Mouse (Mus musculus) ES-E14 (cell line): ENCODE data around the gene Arf4. TPM values are rescaled to one million over a fixed set of nuclear protein-coding genes. Genes with fewer than 3 reads are reported as not detected.

ENCODE experiments used
- DNase-seq: peaks from one replicate; pipeline ENCODE4 v3.0.0-alpha.2; 2013; ENCODE audit warnings: low read depth, low spot score
- H3K27ac ChIP-seq: 2 replicates; pipeline ENCODE4 v1.5.1; 2012; ENCODE audit warnings: low read depth, mild to moderate bottlenecking, low read length, moderate library complexity, mixed read lengths; ENCODE audit not compliant: poor library complexity, insufficient read depth, severe bottlenecking
- H3K36me3 ChIP-seq: 2 replicates; pipeline ENCODE4 v1.6.1; 2012; ENCODE audit warnings: mild to moderate bottlenecking, low read length, moderate library complexity, mixed read lengths; ENCODE audit not compliant: control insufficient read depth, poor library complexity, insufficient read depth, severe bottlenecking
- H3K4me1 ChIP-seq, 2 experiments: fragments of 150-350 bp in 1 of 2; sonication (generic) in 1 of 2; 2 replicates each; pipeline ENCODE4 v1.6.1; 2012; ENCODE audit warnings: low read length in 2 of 2, mild to moderate bottlenecking in 1 of 2, mixed read lengths in 1 of 2; ENCODE audit not compliant: control insufficient read depth in 2 of 2, insufficient read depth in 2 of 2, poor library complexity in 1 of 2
- H3K4me3 ChIP-seq, 2 experiments: fragments of 150-350 bp in 1 of 2; sonication (generic) in 1 of 2; 2 replicates each; pipeline ENCODE4 v1.5.1; 2012; ENCODE audit warnings: low read length in 2 of 2, low read depth in 1 of 2, mild to moderate bottlenecking in 1 of 2, mixed read lengths in 1 of 2; ENCODE audit not compliant: insufficient read depth in 1 of 2, poor library complexity in 1 of 2, severe bottlenecking in 1 of 2
- H3K9ac ChIP-seq: 2 replicates; pipeline ENCODE4 v1.6.1; 2012; ENCODE audit warnings: low read depth, mild to moderate bottlenecking, low read length, mixed read lengths; ENCODE audit not compliant: poor library complexity, insufficient read depth, severe bottlenecking
- H3K9me3 ChIP-seq: fragments of 150-350 bp; sonication (generic); 2 replicates; pipeline ENCODE4 v1.6.1; 2012; ENCODE audit warnings: low read depth, mild to moderate bottlenecking, low read length; ENCODE audit not compliant: control insufficient read depth, insufficient read depth
- CHD2 ChIP-seq: IDR thresholded peaks from 2 replicates; pipeline ENCODE4 v1.6.1; 2014; ENCODE audit warnings: mild to moderate bottlenecking, low read depth, low read length, inconsistent platforms
- HCFC1 ChIP-seq: IDR thresholded peaks from 2 replicates; pipeline ENCODE4 v1.6.1; 2012; ENCODE audit warnings: low read length, inconsistent platforms, borderline replicate concordance; ENCODE audit not compliant: insufficient read depth
- MAFK ChIP-seq: IDR thresholded peaks from 2 replicates; pipeline ENCODE4 v1.6.1; 2014; ENCODE audit warnings: mild to moderate bottlenecking, low read depth, low read length, inconsistent platforms; ENCODE audit not compliant: insufficient read depth
- ZC3H11A ChIP-seq: IDR thresholded peaks from 2 replicates; pipeline ENCODE4 v1.6.1; 2012; ENCODE audit warnings: low read depth, mild to moderate bottlenecking, inconsistent platforms, low read length, borderline replicate concordance
- ZNF384 ChIP-seq: IDR thresholded peaks from 2 replicates; pipeline ENCODE4 v1.6.1; 2012; ENCODE audit warnings: low read depth, low read length, inconsistent platforms
- in situ Hi-C, 2 experiments: fragments of 600-800 bp; cut with MboI; formaldehyde crosslinking; loops; one replicate each; pipeline ENCODE4 v1.15.1; 2025; ENCODE audit warnings: low sequenced_read_pairs in 2 of 2, inconsistent platforms in 1 of 2; ENCODE audit not compliant: unreplicated experiment in 2 of 2
- total RNA-seq: library from RNA; depleted of rRNA; stranded (reverse); fragments of 300-350 nt; gene quantifications from 2 replicates; pipeline ENCODE4 v1.2.3, GENCODE M21; 2012

The Arf4 gene
- total RNA-seq, 1 experiment: 80.5 TPM

- H3K27ac ChIP-seq: no peak overlapping the region
- peak overlapping the region; percentile 14 to 97; a peak in 3 of 4 replicates for H3K4me3 ChIP-seq
- no peak for TF ChIP-seq HCFC1
- no peak for TF ChIP-seq MAFK
- TF ChIP-seq ZNF384: no peak
- TF ChIP-seq ZC3H11A: no peak
- TF ChIP-seq CHD2: no peak
- in situ Hi-C loops: no loop called here
- no peaks in the 10 kb centered on the region for H3K36me3 ChIP-seq
- no peaks in the 10 kb centered on the region for H3K9me3 ChIP-seq
- no peak overlapping the region for H3K9ac ChIP-seq
- DNase-seq: no peak
- peaks cover 0 to 2% of the 10 kb centered on the region in 2 experiments; a peak in 1 of 4 replicates for H3K4me1 ChIP-seq
Observed at GRCm38 (mm10) chr14:26639961-26640360, 2.1 kb downstream of the Arf4 start.

- Histone ChIP-seq H3K4me3 (no peak overlapping the region), H3K4me1 (0 out of 4 replicates have a peak, but pooled peaks cover 0 to 2% of the 10 kb centered on the region in 2 experiments), H3K9me3 (no peaks in the 10 kb centered on the region), H3K36me3 (no peaks in the 10 kb centered on the region; the same call in 1 of the 2 replicates), H3K27ac (no peak overlapping the region), H3K9ac (no peak overlapping the region)
- TF ChIP-seq CHD2: no peak
- no peak for TF ChIP-seq MAFK
- no peak for DNase-seq
- in situ Hi-C loops: no loop called here
Observed at GRCm38 (mm10) chr14:26643006-26643624, 5.2 kb downstream of the Arf4 start.

GRCm38 (mm10) chr14:26645989-26646650 is 8.2 kb downstream of the Arf4 start:
- Histone ChIP-seq H3K27ac (no peak overlapping the region), H3K4me3 (no peak overlapping the region), H3K36me3 (no peaks in the 10 kb centered on the region; the same call in none of the 2 replicates), H3K9ac (no peak overlapping the region), H3K9me3 (no peaks in the 10 kb centered on the region), H3K4me1 (0 out of 4 replicates have a peak, but pooled peaks cover 0 to under 1% of the 10 kb centered on the region in 2 experiments)
- no peak for DNase-seq
- in situ Hi-C loops: no loop called here
- TF ChIP-seq CHD2: no peak
- TF ChIP-seq MAFK: no peak
- no peak for TF ChIP-seq ZC3H11A
- no peak for TF ChIP-seq HCFC1
- no peak for TF ChIP-seq ZNF384

GRCm38 (mm10) chr14:26647811-26648210 is 9.9 kb downstream of the Arf4 start:
- Histone ChIP-seq H3K9ac (no peak overlapping the region), H3K9me3 (no peaks in the 10 kb centered on the region), H3K27ac (no peak overlapping the region), H3K4me1 (0 out of 4 replicates have a peak, but pooled peaks cover 0 to 1% of the 10 kb centered on the region in 2 experiments), H3K36me3 (no peaks in the 10 kb centered on the region; the same call in none of the 2 replicates), H3K4me3 (no peak overlapping the region)
- in situ Hi-C loops: no loop called here
- DNase-seq: no peak
- TF ChIP-seq HCFC1 (no peak), ZNF384 (no peak), CHD2 (no peak), ZC3H11A (no peak), MAFK (no peak)
